Mouse (Mus musculus) midbrain, embryonic 16.5 days (tissue): ENCODE data around the gene Mphosph6. TPM values are rescaled to one million over a fixed set of nuclear protein-coding genes. Genes with fewer than 3 reads are reported as not detected.

Experiments used
- ATAC-seq: fragments of 200-750 bp; cut with Nextera tagmentation; 2 replicates; pipeline ENCODE4 v1.8.0; 2017; ENCODE audit warnings: moderate TSS enrichment
- H3K27ac ChIP-seq: fragments of 300-500 bp; sonication (generic); 2 replicates; pipeline ENCODE4 v1.5.1; 2014; ENCODE audit warnings: mild to moderate bottlenecking, low read length, mixed read lengths
- H3K27me3 ChIP-seq: fragments of 300-500 bp; sonication (generic); 2 replicates; pipeline ENCODE4 v1.6.1; 2014; ENCODE audit warnings: low read depth, low read length, mixed read lengths; ENCODE audit not compliant: control insufficient read depth, insufficient read depth
- H3K36me3 ChIP-seq: fragments of 300-500 bp; sonication (generic); 2 replicates; pipeline ENCODE4 v1.6.1; 2014; ENCODE audit warnings: mild to moderate bottlenecking, low read length, moderate library complexity, mixed read lengths; ENCODE audit not compliant: control insufficient read depth, insufficient read depth
- H3K4me1 ChIP-seq: fragments of 300-500 bp; sonication (generic); 2 replicates; pipeline ENCODE4 v1.6.1; 2014; ENCODE audit warnings: mild to moderate bottlenecking, low read length, mixed read lengths; ENCODE audit not compliant: control insufficient read depth, insufficient read depth
- H3K4me2 ChIP-seq: fragments of 300-500 bp; sonication (generic); 2 replicates; pipeline ENCODE4 v1.6.1; 2014; ENCODE audit warnings: mild to moderate bottlenecking, low read length, mixed read lengths
- H3K4me3 ChIP-seq: fragments of 300-500 bp; sonication (generic); 2 replicates; pipeline ENCODE4 v1.5.1; 2014; ENCODE audit warnings: low read depth, mild to moderate bottlenecking, low read length, moderate library complexity, mixed read lengths
- H3K9ac ChIP-seq: fragments of 300-500 bp; sonication (generic); 2 replicates; pipeline ENCODE4 v1.6.1; 2014; ENCODE audit warnings: low read depth, low read length, mixed read lengths
- H3K9me3 ChIP-seq: fragments of 300-500 bp; sonication (generic); replicated peaks from 2 replicates; pipeline ENCODE4 v1.6.1; 2014; ENCODE audit warnings: mild to moderate bottlenecking, low read length, mixed read lengths; ENCODE audit not compliant: control insufficient read depth, poor library complexity, severe bottlenecking
- WGBS: fragments of 180-500 bp; shearing (Covaris S2); extraction: QIAGEN DNeasy Blood & Tissue Kit; methylation state at CpG from one replicate; pipeline ENCODE4 v1.1.7; 2014; 5-methylcytosine and 5-hydroxymethylcytosine counted together
- polyA plus RNA-seq: library from polyadenylated mRNA; unstranded; fragments of >200 nt; fragmentation: Nextera tagmentation; extraction: Ambion mirVana; gene quantifications from 2 replicates; pipeline ENCODE4 v1.2.1, GENCODE M21; 2015

Mphosph6 gene
- polyA plus RNA-seq, 1 experiment from 2014 or later = 31.6 TPM

GRCm38 (mm10) chr8:117749436-117749835 lies 52.3 kb downstream of the Mphosph6 start:
- H3K4me1 ChIP-seq = no peaks in the 10 kb centered on the region
- no peak overlapping the region for H3K4me2 ChIP-seq
- no peaks in the 10 kb centered on the region for H3K36me3 ChIP-seq
- H3K9ac ChIP-seq = no peak overlapping the region
- H3K9me3 ChIP-seq = no peaks in the 10 kb centered on the region
- no peak for ATAC-seq
- no peaks in the 10 kb centered on the region for H3K27me3 ChIP-seq
- 48% methylated on average over 2 of the region's 2 CpGs for WGBS
- H3K27ac ChIP-seq = no peak overlapping the region
- no peak overlapping the region for H3K4me3 ChIP-seq

GRCm38 (mm10) chr8:117747886-117748730 lies 53.6 kb downstream of the Mphosph6 start:
- 87% methylated on average over 8 of the region's 9 CpGs for WGBS
- no peak for ATAC-seq

DNA sequence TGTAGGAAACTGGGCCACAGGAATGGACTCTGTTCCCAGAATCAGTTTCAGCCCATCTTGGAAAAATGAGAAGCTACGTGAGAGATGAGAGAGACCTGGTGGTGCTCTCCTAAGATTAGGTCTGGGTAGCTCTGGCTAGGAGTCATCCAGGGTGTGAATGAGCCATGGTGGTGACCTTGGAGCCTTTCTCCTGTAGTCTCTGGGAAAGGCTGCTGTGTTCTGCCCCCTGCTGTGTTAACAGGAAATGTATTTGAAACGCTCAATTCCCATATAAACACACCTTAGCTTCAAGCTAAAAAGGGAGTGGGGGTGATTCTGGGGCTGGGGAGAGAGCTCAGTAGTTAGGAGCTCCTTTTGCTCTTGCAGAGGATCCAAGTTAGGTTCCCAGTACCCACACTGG lies 54.3 kb downstream of the Mphosph6 start:
- 57% methylated on average over 2 of the region's 2 CpGs for WGBS
- H3K4me1 ChIP-seq = no peaks in the 10 kb centered on the region
- no peaks in the 10 kb centered on the region for H3K9me3 ChIP-seq
- ATAC-seq = no peak
- H3K27ac ChIP-seq = no peak overlapping the region
- H3K27me3 ChIP-seq = no peaks in the 10 kb centered on the region
- H3K36me3 ChIP-seq = no peaks in the 10 kb centered on the region
- no peak overlapping the region for H3K4me3 ChIP-seq
- no peak overlapping the region for H3K9ac ChIP-seq
- no peak overlapping the region for H3K4me2 ChIP-seq

More at GRCm38 (mm10) chr8:117747886-117748730, 53.6 kb downstream of the Mphosph6 start:
- Histone ChIP-seq H3K4me3 (no peak overlapping the region), H3K27ac (no peak overlapping the region), H3K36me3 (no peaks in the 10 kb centered on the region), H3K4me1 (no peaks in the 10 kb centered on the region), H3K4me2 (no peak overlapping the region), H3K27me3 (no peaks in the 10 kb centered on the region), H3K9me3 (no peaks in the 10 kb centered on the region), H3K9ac (no peak overlapping the region)

DNA sequence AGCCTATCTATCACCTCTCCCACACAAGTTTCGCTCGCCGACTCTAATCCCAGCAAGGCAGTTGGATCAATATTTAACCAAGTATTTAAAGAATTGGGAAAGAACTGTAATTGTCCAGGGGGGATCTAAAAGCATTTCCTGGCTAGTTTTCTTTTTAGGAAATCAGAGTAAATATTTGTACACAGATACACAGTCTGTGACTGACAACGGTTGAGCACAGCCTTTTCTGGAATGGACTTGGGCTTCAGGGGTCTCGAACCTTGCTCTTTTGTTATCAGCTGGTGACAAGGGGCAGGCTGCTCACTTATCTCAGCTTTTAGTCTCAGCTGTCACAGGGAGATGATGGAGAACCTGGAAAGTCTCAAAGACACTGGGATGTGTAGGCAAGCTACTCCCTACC lies 55.1 kb downstream of the Mphosph6 start:
- Histone ChIP-seq H3K4me1 (no peaks in the 10 kb centered on the region), H3K9ac (no peak overlapping the region), H3K27ac (no peak overlapping the region), H3K9me3 (no peaks in the 10 kb centered on the region), H3K36me3 (no peaks in the 10 kb centered on the region), H3K4me2 (no peak overlapping the region), H3K27me3 (no peaks in the 10 kb centered on the region), H3K4me3 (no peak overlapping the region)
- ATAC-seq = no peak
- WGBS = 87% methylated on average over 5 of the region's 5 CpGs

DNA sequence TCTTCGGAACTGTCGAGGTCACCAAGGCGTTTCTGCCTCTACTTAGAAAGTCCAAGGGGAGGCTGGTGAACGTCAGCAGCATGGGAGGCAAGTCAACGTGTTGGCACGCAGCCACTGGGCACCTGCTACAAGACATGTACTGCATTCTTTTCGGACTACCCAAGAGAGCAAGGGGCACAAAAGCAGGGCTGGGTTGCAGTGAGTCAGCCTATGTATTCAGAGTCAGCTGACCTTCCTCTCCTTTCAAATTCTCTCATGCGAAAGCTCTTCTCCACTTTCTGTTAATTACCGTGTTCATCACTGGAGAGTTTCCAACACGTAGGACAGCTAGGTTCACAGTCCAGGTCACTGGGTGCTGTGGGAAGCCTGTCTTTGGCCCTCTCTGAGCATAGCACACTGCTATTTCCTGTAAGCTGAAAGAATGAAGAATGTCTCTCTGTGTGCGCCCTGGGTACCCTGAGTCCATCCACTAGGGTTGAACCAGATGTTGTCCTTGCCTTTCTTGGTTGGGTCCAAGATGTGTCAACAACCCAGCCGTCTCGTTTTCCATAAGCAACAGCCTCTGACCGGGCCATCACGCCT lies 59.2 kb downstream of the Mphosph6 start:
- Histone ChIP-seq H3K36me3 (no peaks in the 10 kb centered on the region), H3K9ac (no peak overlapping the region), H3K4me3 (no peak overlapping the region), H3K27me3 (no peaks in the 10 kb centered on the region), H3K27ac (no peak overlapping the region), H3K4me2 (no peak overlapping the region), H3K4me1 (no peaks in the 10 kb centered on the region), H3K9me3 (no peaks in the 10 kb centered on the region)
- ATAC-seq = no peak
- 76% methylated on average over 15 of the region's 15 CpGs for WGBS

Other genes starting within 250 kb of the Mphosph6 start
- 2.8 and 4.0 TPM in 2 replicates for gene Sdr42e1, start 128.3 kb downstream of the Mphosph6 start, polyA plus RNA-seq
- gene Hsd17b2, start 100.0 kb downstream of the Mphosph6 start, polyA plus RNA-seq = 0.21 and 0.29 TPM in 2 replicates